Mouse (Mus musculus) midbrain, postnatal 0 days (tissue): ENCODE results near the gene Anks3. TPM values are rescaled to one million over a fixed set of nuclear protein-coding genes. Genes with fewer than 3 reads are reported as not detected.

Source experiments
- ATAC-seq: fragments of 200-750 bp; cut with Nextera tagmentation; 2 replicates; pipeline ENCODE4 v1.8.0; 2017; ENCODE audit warnings: moderate number of reproducible peaks, mild to moderate bottlenecking, moderate TSS enrichment, moderate library complexity; ENCODE audit not compliant: low FRiP score
- DNase-seq: peaks from one replicate; pipeline ENCODE4 v3.0.0-alpha.2; 2015; ENCODE audit warnings: low spot score
- H3K27ac ChIP-seq: fragments of 300-500 bp; sonication (generic); 2 replicates; pipeline ENCODE4 v1.5.1; 2014; ENCODE audit warnings: low read depth, mild to moderate bottlenecking, low read length, mixed read lengths
- H3K27me3 ChIP-seq: fragments of 300-500 bp; sonication (generic); 2 replicates; pipeline ENCODE4 v1.6.1; 2014; ENCODE audit warnings: low read length, control low read depth, mixed read lengths; ENCODE audit not compliant: insufficient read depth
- H3K36me3 ChIP-seq: fragments of 300-500 bp; sonication (generic); 2 replicates; pipeline ENCODE4 v1.6.1; 2014; ENCODE audit warnings: low read length, control low read depth, mixed read lengths; ENCODE audit not compliant: insufficient read depth
- H3K4me1 ChIP-seq: fragments of 300-500 bp; sonication (generic); 2 replicates; pipeline ENCODE4 v1.6.1; 2014; ENCODE audit warnings: mild to moderate bottlenecking, control low read depth, antibody characterized with exemption, low read length, mixed read lengths; ENCODE audit not compliant: insufficient read depth
- H3K4me2 ChIP-seq: fragments of 300-500 bp; sonication (generic); 2 replicates; pipeline ENCODE4 v1.6.1; 2014; ENCODE audit warnings: low read depth, mild to moderate bottlenecking, low read length, mixed read lengths; ENCODE audit not compliant: poor library complexity, severe bottlenecking
- H3K4me3 ChIP-seq: fragments of 300-500 bp; sonication (generic); 2 replicates; pipeline ENCODE4 v1.5.1; 2014; ENCODE audit warnings: low read depth, mild to moderate bottlenecking, low read length, moderate library complexity
- H3K9ac ChIP-seq: fragments of 300-500 bp; sonication (generic); replicated peaks from 2 replicates; pipeline ENCODE4 v1.6.1; 2014; ENCODE audit warnings: mild to moderate bottlenecking, low read length, moderate library complexity, mixed read lengths; ENCODE audit not compliant: poor library complexity, severe bottlenecking
- H3K9me3 ChIP-seq: fragments of 300-500 bp; sonication (generic); 2 replicates; pipeline ENCODE4 v1.6.1; 2016; ENCODE audit warnings: low read length, control low read depth
- CTCF ChIP-seq: IDR thresholded peaks from 2 replicates; pipeline ENCODE4 v1.5.1; 2016; ENCODE audit warnings: antibody characterized with exemption, mild to moderate bottlenecking
- WGBS: fragments of 180-500 bp; shearing (Covaris S2); extraction: QIAGEN DNeasy Blood & Tissue Kit; methylation state at CpG from one replicate; pipeline ENCODE4 v1.1.7; 2014; 5-methylcytosine and 5-hydroxymethylcytosine counted together
- polyA plus RNA-seq: library from polyadenylated mRNA; unstranded; fragments of >200 nt; fragmentation: Nextera tagmentation; extraction: Ambion mirVana; gene quantifications from 2 replicates; pipeline ENCODE4 v1.2.1, GENCODE M21; 2015
- total RNA-seq: library from RNA; depleted of rRNA; stranded (reverse); fragments of >200 nt; gene quantifications from 2 replicates; pipeline ENCODE4 v1.2.3, GENCODE M21; 2014

The Anks3 gene
- total and polyA plus RNA-seq, 2 experiments from 2014 or later, result 36.7 to 44.3 TPM

DNA sequence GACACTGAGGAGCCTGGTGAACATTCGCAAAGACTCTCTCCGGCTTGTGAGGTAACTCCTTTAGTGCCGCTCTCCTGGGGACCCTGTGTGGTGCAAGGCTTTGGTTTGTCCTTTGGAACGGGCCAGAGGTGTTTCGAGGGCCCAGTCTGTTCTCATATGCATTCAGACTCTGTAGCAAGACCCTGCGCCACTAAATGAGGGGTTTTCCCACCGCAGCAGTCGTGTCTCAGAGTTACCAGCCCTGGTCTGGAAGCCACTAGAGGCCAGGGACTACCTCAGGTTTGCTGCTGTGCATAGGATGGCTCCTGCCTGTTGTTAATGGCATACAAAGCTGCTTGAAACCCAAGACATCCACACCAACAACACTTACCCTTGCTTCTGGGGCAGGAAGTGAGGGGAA, 53.2 kb downstream of the Anks3 start:
- Histone ChIP-seq H3K9ac (no peak overlapping the region), H3K36me3 (peaks cover 55% of the 10 kb centered on the region), H3K27ac (no peak overlapping the region), H3K4me3 (no peak overlapping the region), H3K9me3 (no peaks in the 10 kb centered on the region), H3K4me2 (no peak overlapping the region), H3K27me3 (no peaks in the 10 kb centered on the region), H3K4me1 (no peaks in the 10 kb centered on the region)
- no peak for TF ChIP-seq CTCF
- DNase-seq (no peak), ATAC-seq (no peak)
- WGBS, result 93% methylated on average over 8 of the region's 8 CpGs

- Histone ChIP-seq H3K4me3 (no peak overlapping the region), H3K4me1 (no peaks in the 10 kb centered on the region), H3K9me3 (no peaks in the 10 kb centered on the region), H3K4me2 (no peak overlapping the region), H3K9ac (no peak overlapping the region), H3K36me3 (peaks cover 49% of the 10 kb centered on the region), H3K27ac (no peak overlapping the region), H3K27me3 (no peaks in the 10 kb centered on the region)
- ATAC-seq (no peak), DNase-seq (no peak)
- TF ChIP-seq CTCF, result peak; percentile 69
- 100% methylated on average over 2 of the region's 2 CpGs for WGBS
Measured at GRCm38 (mm10) chr16:4909745-4910144, 54.3 kb downstream of the Anks3 start.

DNA sequence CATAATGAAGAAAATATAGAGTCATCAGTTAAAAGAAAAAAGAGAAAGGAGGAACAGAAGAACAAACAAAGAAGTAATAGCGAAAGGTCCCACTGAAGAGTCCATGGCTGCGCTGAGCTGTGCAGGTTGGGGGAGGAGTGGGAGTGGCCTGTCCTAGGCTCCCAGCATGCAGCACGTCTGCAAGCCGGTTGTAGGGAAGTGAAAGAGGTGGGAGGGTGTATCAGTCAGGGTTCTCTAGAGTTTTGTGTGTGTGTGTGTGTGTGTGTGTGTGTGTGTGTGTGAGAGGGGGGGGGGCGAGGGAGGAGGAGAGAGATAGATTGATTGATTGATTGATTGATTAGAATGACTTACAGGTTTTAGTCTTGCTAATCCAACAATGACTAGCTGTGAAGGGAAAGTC, 56.0 kb downstream of the Anks3 start:
- no peak overlapping the region for H3K27ac ChIP-seq
- no peak overlapping the region for H3K4me3 ChIP-seq
- no peak overlapping the region for H3K9ac ChIP-seq
- H3K27me3 ChIP-seq, result no peaks in the 10 kb centered on the region
- 45% methylated on average over 4 of the region's 5 CpGs for WGBS
- no peaks in the 10 kb centered on the region for H3K9me3 ChIP-seq
- peaks cover 37% of the 10 kb centered on the region for H3K36me3 ChIP-seq
- ATAC-seq (no peak), DNase-seq (no peak)
- no peaks in the 10 kb centered on the region for H3K4me1 ChIP-seq
- no peak for TF ChIP-seq CTCF
- no peak overlapping the region for H3K4me2 ChIP-seq

GRCm38 (mm10) chr16:4907386-4907785, 56.6 kb downstream of the Anks3 start:
- 79% methylated on average over 2 of the region's 2 CpGs for WGBS
- ATAC-seq (no peak), DNase-seq (peak; percentile 29)

GRCm38 (mm10) chr16:4906559-4906958, 57.4 kb downstream of the Anks3 start:
- no peak overlapping the region for H3K27ac ChIP-seq
- no peak for TF ChIP-seq CTCF
- ATAC-seq, result no peak

More at GRCm38 (mm10) chr16:4907386-4907785, 56.6 kb downstream of the Anks3 start:
- Histone ChIP-seq H3K9me3 (no peaks in the 10 kb centered on the region), H3K27me3 (no peaks in the 10 kb centered on the region), H3K27ac (no peak overlapping the region), H3K4me2 (no peak overlapping the region), H3K36me3 (peaks cover 32% of the 10 kb centered on the region), H3K4me1 (no peaks in the 10 kb centered on the region), H3K9ac (no peak overlapping the region), H3K4me3 (no peak overlapping the region)
- no peak for TF ChIP-seq CTCF

GRCm38 (mm10) chr16:4905591-4905990, 58.4 kb downstream of the Anks3 start:
- Histone ChIP-seq H3K27ac (no peak overlapping the region), H3K36me3 (peaks cover 14% of the 10 kb centered on the region), H3K9ac (no peak overlapping the region), H3K4me3 (no peak overlapping the region), H3K9me3 (no peaks in the 10 kb centered on the region), H3K27me3 (no peaks in the 10 kb centered on the region), H3K4me1 (no peaks in the 10 kb centered on the region), H3K4me2 (no peak overlapping the region)
- no peak for TF ChIP-seq CTCF
- ATAC-seq (no peak), DNase-seq (no peak)
- 66% methylated on average over 1 of the region's 1 CpGs for WGBS

More at GRCm38 (mm10) chr16:4906559-4906958, 57.4 kb downstream of the Anks3 start:
- H3K27me3 ChIP-seq, result no peaks in the 10 kb centered on the region
- no peak overlapping the region for H3K4me3 ChIP-seq
- no peak for DNase-seq
- no peak overlapping the region for H3K4me2 ChIP-seq
- peaks cover 24% of the 10 kb centered on the region for H3K36me3 ChIP-seq
- no peaks in the 10 kb centered on the region for H3K4me1 ChIP-seq
- H3K9ac ChIP-seq, result no peak overlapping the region
- no peaks in the 10 kb centered on the region for H3K9me3 ChIP-seq
